ENCODE assay signal across 10 mouse cellular contexts in the genomic region with DNA sequence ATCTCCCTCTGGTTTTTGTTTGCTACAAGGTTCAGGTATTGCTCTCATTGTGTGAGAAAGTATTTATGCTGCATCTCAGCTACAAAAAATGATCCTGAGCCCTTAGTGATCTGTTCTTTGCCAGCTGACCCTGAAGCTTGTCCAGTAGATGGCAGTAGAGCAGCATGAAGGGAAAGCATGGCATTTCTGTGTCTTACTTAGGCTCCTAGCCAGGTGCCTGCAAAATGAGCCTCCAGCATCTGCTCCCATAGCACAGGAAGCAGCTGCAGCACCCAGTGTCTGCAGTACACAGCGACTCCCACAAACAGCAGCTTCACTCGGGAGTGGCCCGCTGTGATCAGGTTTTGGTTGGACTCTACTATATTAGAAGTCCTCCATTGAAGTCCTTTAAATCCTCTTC. TPM values are rescaled to one million over a fixed set of nuclear protein-coding genes. Genes with fewer than 3 reads are reported as not detected.
DNase-seq lines count a peak whose midpoint lies in the region; ATAC-seq lines count a peak whose summit lies in the region.
"Not testable (repeated sequence)": the region's sequence is repeated elsewhere in the genome, so short reads cannot be mapped to it uniquely, and the experiment has no call there.
"Had no signal": no experiment of that assay in that cellular context is flagged by ENCODE, and none has a peak within 500 bp of the region (broad histone marks: within the 10 kb centered on the region; RNA-seq: fewer than 3 reads in every experiment).

No protein-coding gene starts in this region.

- not testable (repeated sequence) for H3K27me3 ChIP-seq in hindbrain, embryonic 11.5 days (ENCODE audit: control insufficient read depth, insufficient read depth, low read length)

- H3K9ac ChIP-seq in hindbrain, embryonic 11.5 days (ENCODE audit: low read depth, low read length): not testable (repeated sequence)

- peak; percentile 65 for ATAC-seq in frontal cortex, adult (ENCODE audit: low TSS enrichment)
- not testable (repeated sequence) for ATAC-seq in hindbrain, embryonic 11.5 days (ENCODE audit: low FRiP score)

- H3K4me2 ChIP-seq in hindbrain, embryonic 11.5 days (replicated peaks; ENCODE audit: low read depth, low read length): not testable (repeated sequence)

- WGBS in hindbrain, embryonic 11.5 days: 0% methylated on average over 3 of the region's 3 CpGs

- H3K4me1 ChIP-seq in hindbrain, embryonic 11.5 days (replicated peaks; ENCODE audit: control insufficient read depth, insufficient read depth, low read length): not testable (repeated sequence)

- not testable (repeated sequence) for H3K4me3 ChIP-seq in hindbrain, embryonic 11.5 days (ENCODE audit: low read depth, low read length)

- not testable (repeated sequence) for H3K36me3 ChIP-seq in hindbrain, embryonic 11.5 days (ENCODE audit: control insufficient read depth, insufficient read depth, low read length)

- H3K9me3 ChIP-seq in hindbrain, embryonic 11.5 days (ENCODE audit: control insufficient read depth, low read length): not testable (repeated sequence)

- not testable (repeated sequence) for H3K27ac ChIP-seq in hindbrain, embryonic 11.5 days (ENCODE audit: low read depth, low read length)

- peak; percentile 86 for DNase-seq in NIH3T3 (ENCODE audit: low read depth)
- peak; percentile 91 for DNase-seq in cerebellum, adult 9-10 months
- peak; percentile 81 for DNase-seq in hindbrain, embryonic 11.5 days (ENCODE audit: low spot score)
- peak; percentile 68 to 77 for DNase-seq in layer of hippocampus, adult 8-10 months (ENCODE audit: low spot score in 2 of 2)
- peak; percentile 83 for DNase-seq in lung, postnatal 10 days
- peak; percentile 10 for DNase-seq in ovary, postnatal 10 days (ENCODE audit: low spot score)
- DNase-seq in thymus, adult 18-20 months: peak; percentile 51 to 64

RNA-seq across cellular contexts. Expression of gene H2-M10.1, which starts 17.1 kb away (rescaled TPM):
- not detected in 2 replicates for polyA plus RNA-seq in hindbrain, embryonic 11.5 days (2014; fragmentation: Nextera tagmentation; extraction: Ambion mirVana)
- not detected for total RNA-seq in layer of hippocampus, adult 8-10 months (2022)
- polyA plus RNA-seq: embryonic facial prominence, embryonic 13.5 days; macrophage had no signal

RNA-seq across cellular contexts. Expression of gene H2-M10.2, which starts 22.6 kb away (rescaled TPM):
- not detected in 2 replicates for polyA plus RNA-seq in hindbrain, embryonic 11.5 days (2014; fragmentation: Nextera tagmentation; extraction: Ambion mirVana)
- total RNA-seq in layer of hippocampus, adult 8-10 months (2022): not detected
- polyA plus RNA-seq: embryonic facial prominence, embryonic 13.5 days; macrophage had no signal

RNA-seq across cellular contexts. Expression of gene Trim39, which starts 36.8 kb away (rescaled TPM):
- 19.5 and 22.3 TPM in 2 replicates for polyA plus RNA-seq in hindbrain, embryonic 11.5 days (2014; fragmentation: Nextera tagmentation; extraction: Ambion mirVana)
- 10 to 100 TPM; 23.2 to 27.7 (median 25.4) TPM for total RNA-seq in layer of hippocampus, adult 8-10 months (2022)

RNA-seq across cellular contexts. Expression of gene Rpp21, which starts 51.0 kb away (rescaled TPM):
- 86.4 and 91.0 TPM in 2 replicates for polyA plus RNA-seq in hindbrain, embryonic 11.5 days (2014; fragmentation: Nextera tagmentation; extraction: Ambion mirVana)
- 10 to 100 TPM; 39.1 to 50.1 (median 45.3) TPM for total RNA-seq in layer of hippocampus, adult 8-10 months (2022)

RNA-seq across cellular contexts. Expression of gene H2-M10.3, which starts 59.4 kb away (rescaled TPM):
- polyA plus RNA-seq in hindbrain, embryonic 11.5 days (2014; fragmentation: Nextera tagmentation; extraction: Ambion mirVana): not detected in 2 replicates
- not detected for total RNA-seq in layer of hippocampus, adult 8-10 months (2022)
- polyA plus RNA-seq: embryonic facial prominence, embryonic 13.5 days; macrophage had no signal

Comparison
In these comparisons a context has a peak if more than half of its experiments do, and no peak if none do; other contexts are left out.
1. DNase-seq: peak in every context shown above with its lines; median percentile 91 in cerebellum, adult 9-10 months; 86 in NIH3T3; 83 in lung, postnatal 10 days; 81 in hindbrain, embryonic 11.5 days; 72 in layer of hippocampus, adult 8-10 months; 58 in thymus, adult 18-20 months; 10 in ovary, postnatal 10 days.